Mouse (Mus musculus) forelimb bud, embryonic 11.5 days (tissue): ENCODE measurements around the gene Hspa13.

ENCODE experiments used
- DNase-seq: peaks from one replicate; pipeline ENCODE4 v3.0.0-alpha.2; 2012; ENCODE audit warnings: low read depth, low spot score

The Hspa13 gene

DNA sequence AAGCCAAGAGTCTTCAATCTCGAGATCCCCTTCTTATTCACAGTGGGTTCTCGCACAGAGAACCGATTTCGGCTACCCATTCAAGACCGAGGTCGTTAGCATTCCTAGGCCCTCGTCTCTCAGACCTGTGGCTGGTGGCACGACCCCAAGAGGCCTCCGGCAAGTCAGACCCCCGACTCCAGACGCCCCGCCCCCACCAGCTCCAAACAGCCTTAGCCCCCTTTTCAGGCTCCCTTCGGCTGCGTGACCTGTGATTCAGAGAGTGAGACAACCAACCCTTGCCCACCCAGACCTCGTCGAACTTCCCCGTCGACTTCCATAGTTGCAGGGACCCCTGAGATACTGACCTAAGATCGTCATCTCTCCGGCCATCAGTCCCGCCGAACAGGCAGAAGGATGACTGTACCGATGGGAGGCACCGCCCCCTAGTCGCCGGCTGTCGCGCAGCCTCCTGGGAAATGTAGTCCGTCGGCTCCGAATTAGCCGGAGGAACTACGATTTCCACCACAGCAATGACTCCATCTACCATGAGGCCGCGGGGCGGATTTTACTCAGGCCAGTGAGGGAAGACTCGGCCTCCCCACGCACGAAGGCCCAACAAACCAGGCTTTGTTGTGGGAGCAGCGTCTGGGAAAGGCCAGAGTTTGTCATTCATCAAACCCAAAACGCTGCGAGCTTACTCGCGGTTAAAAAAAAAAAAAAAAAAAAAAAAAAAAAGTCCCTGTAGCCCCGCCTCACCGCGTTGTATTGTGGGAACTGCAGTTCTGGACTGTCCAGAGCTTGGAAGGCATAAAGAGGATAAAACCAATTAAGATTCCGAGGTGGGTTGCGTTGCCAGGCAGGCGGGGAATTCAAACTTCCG lies at the start of gene Hspa13:
Hspa13 (minus strand) TSS at position 717 of the 862 bp plus-strand sequence.
- DNase-seq: peak; percentile 98

DNA sequence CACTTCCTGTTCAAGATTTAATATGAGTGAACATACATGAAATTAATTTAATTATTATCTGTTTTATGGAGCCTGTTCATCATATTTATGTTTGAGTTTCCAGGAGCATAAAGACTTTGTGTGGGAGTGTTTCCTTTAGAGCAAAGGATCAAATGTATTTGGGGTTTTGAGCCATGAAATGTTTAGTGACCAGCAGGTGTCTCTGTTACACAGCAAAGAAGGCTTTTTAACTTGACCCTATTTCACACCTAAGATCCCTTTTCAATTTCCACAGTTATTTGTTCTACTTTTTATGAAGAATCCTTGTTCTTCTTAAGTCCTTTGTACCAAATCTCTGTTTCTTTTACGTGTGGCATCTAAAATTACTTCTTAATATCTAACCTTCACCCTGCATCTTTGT lies 12.4 kb upstream of the Hspa13 start:
- peak; percentile 20 for DNase-seq

DNA sequence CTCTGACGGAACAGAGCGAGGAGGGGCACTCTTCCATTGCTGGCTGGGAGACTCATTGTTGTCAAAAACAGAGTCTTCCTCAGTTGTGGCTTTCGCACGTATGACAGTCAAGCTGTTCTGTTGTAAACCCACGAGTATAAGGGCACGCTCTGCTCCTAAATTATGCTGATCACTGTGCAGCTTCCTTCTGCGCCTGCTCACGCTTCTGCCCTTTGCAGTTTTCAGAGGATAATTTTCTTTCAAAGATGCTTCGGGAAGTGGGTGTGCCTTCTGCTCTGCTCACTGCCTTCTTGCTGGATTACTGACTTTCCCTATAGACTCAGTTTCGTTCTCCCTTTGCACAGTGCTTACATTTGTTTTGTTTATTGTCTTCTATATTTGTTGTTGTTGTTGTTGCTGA lies 6.3 kb upstream of the Hspa13 start:
- no peak for DNase-seq

DNA sequence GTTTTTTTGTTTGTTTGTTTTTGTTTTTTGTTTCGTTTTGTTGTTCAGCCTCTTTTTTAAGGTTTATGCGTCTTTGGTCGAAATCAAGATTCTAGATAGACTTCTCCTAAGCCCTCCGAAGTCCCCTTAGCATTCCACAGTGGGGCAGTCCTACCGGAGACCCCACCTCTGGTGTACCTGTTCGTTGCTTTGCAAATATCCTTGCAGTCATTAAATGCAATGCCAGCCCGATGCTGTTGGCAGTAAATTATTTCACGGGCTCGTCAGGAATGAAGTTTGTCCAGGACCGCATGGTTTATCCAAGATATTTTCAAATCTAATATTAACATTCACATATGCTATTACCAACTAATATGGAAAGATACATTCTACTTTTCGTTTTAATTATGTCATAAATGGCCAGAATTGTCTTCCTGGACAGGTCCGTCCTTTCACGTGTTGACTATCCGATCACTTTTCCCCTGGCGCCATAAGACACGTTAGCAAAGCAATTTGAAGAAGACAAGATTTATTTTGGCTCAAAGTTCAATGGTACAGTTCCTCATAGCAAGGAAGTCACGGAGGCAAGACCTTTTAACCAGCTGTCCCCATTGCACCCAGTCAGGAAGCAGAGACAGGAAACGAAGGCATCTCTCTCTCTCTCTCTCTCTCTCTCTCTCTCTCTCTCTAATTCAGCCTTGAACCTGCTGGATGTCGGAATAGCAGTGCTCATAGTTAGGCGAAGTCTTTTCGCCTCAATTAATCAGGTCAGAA lies 522 bp upstream of the Hspa13 start:
- peak; percentile 27 for DNase-seq

DNA sequence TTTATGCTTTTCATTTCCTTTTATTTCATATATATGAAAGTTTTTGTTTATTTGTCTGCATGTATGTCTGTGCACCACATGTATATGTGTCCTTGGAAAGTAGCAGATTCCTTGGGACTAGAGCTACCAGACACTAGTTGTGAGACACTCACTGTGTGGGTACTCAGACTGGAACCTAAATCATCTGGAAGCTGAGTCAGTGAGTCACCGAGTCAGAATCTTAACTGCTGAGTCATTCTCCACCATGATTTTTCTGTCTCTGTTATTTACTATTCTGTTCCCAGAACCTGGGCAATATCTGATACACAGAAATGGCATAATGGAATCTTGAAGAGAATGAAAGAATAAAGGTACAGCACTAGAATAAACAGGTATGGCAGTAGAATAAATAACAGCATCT lies 14.0 kb downstream of the Hspa13 start:
- no peak for DNase-seq

DNA sequence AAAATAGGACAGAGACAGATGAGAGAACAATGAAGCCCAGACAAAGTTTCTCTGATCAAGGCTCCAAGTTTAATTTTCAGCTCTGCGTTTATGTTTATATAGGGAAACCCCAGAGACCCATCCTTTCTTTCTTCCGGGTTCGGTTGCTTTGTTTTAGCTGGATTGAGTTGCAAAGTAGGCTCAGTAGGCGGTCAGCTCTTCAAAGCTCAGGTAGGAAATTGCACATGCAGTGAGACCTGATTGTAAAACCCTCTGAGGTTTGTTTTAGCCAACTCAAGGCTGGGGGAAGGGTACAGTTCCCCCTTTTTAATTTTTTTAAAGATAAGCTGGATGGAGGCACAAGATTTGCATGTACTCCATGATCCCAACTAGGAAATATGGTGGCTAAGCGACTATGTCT lies 16.8 kb downstream of the Hspa13 start:
- DNase-seq: no peak

DNA sequence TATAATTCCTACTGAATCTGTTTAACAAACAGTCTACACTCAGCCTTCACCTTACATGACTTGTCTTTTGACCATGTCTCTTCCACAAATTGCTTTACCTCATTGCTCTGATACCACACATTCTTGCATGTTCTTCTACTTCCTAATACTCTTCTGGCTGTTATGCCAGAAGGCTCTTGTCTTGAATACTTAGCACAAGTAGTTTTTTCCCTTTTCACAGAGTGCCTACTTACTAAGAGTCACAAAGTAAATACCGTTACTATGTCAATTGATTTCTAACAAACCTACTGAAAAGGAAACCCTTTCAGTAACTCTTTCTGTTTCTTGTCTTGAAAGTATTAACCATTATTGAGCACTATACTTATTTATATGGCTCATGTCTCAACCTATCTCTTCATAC lies 18.0 kb downstream of the Hspa13 start:
- DNase-seq: no peak

DNA sequence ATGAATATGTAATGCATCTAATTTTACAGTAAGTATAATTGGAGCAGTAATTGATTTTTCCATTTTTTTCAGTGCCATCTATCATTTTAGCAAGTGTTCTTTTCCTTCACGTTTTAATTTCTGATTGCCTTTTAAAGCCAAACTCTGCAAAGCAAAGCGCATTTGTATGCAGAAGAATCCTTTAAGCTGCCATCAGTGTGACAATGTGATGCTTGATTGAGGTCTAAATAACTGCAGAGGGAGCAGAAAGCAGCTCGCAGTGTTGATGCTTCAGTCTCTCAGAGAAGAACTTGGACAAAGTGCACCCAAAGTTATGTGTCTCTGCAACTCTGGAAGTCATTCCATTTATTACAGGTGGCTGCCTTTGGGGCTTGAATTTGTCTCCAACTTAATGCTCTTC lies 22.9 kb downstream of the Hspa13 start:
- DNase-seq: no peak

DNA sequence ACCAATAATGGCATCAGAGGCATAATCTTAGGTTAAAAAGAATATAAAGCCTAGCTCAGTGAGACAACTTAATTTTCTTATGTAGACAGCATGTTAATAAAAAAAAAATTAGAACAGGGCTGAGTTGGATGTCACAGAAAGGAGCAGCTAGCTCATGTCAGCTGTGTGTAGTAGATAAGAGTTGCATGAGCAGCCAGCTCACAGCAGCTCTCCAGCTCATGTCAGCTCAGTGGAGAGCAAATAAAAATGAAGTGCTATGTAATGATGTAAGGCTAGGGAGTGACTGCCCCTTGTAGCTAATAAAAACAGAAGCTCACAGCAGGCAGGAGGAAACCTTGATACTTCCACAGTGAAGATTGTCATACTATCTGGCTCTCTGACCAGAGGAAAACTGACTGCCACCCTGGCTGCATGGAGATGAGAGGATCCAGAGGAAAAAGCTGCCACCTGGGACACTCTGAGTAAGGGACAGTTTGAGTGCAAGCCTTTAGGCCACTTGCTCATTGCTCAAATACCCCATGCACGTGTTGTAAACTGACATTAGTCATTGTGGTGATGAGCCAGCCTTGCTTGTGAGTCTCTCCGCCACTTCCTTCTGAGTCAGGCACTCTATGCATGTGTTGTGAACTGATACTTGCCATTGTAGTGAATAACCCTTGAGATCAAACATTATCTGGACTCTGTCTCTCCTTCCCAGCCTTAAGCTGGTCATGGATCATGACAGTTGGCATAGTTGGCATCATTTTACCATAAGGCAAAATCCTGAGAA lies 49.3 kb downstream of the Hspa13 start:
- DNase-seq: no peak

DNA sequence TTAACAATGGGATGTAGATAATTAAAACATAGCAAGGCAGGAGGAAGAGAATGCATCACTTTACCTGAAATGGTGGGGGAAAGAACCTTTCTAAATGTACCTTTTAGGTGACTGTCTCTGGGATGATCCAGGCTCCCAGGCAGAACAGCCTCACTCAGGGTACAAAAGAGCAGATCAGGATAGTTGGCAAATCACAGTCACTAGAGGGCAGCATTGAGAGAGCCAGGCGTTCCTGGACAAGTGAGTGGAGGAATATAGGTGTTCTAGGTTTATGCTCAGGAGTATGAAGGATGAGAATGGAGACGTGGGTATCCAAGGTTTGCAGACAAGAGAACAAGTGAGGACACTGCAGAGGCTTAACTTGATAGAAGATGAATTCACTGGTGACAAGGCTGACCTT lies 70.7 kb downstream of the Hspa13 start:
- DNase-seq: peak; percentile 52
